Mouse (Mus musculus): ENCODE results near the gene Itga9. TPM values are rescaled to one million over a fixed set of nuclear protein-coding genes. Genes with fewer than 3 reads are reported as not detected.

The Itga9 gene
- polyA plus RNA-seq, 1 experiment from 2014 or later, result 6.6 TPM

DNA sequence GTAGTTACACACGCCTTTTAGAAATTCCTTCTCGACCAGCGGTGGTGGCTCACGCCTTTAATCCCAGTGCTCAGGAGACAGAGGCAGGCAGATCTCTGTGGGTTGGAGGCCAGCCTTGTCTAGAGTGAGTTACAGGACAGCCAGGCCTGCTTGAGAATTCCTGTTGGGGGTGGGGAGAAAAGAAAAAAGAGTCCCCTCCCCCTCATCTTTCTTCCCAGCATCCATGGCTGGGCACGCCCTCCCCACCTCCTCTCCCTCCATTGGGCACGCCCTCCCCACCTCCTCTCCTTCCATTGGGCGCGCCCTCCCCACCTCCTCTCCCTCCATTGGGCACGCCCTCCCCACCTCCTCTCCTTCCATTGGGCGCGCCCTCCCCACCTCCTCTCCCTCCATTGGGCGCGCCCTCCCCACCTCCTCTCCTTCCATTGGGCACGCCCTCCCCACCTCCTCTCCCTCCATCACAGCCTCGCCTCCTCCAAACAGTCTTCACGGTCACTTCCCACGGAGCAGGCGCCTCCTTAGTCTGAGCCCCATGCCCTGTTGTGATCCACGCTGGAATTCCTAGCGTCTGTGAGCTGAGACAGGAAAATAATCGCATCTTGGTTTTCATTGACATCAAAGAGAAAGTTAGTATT is 186.8 kb downstream of the Itga9 start:
- ATAC-seq, result no peak
- Histone ChIP-seq H3K36me3 (no peaks in the 10 kb centered on the region), H3K4me1 (no peaks in the 10 kb centered on the region), H3K4me3 (no peak overlapping the region), H3K27me3 (replicated peaks) (no peaks in the 10 kb centered on the region), H3K9me3 (replicated peaks) (no peaks in the 10 kb centered on the region), H3K9ac (no peak overlapping the region), H3K4me2 (no peak overlapping the region), H3K27ac (no peak overlapping the region)
- 63% methylated on average over 16 of the region's 21 CpGs for WGBS (ENCODE audit: insufficient replicate concordance)

GRCm38 (mm10) chr9:118794668-118795067 is 188.2 kb downstream of the Itga9 start:
- Histone ChIP-seq H3K4me1 (no peaks in the 10 kb centered on the region), H3K36me3 (no peaks in the 10 kb centered on the region), H3K9ac (no peak overlapping the region), H3K4me3 (no peak overlapping the region), H3K27ac (no peak overlapping the region), H3K27me3 (replicated peaks) (no peaks in the 10 kb centered on the region), H3K4me2 (no peak overlapping the region), H3K9me3 (replicated peaks) (no peaks in the 10 kb centered on the region)
- no peak for ATAC-seq
- WGBS (ENCODE audit: insufficient replicate concordance), result 60% methylated on average over 2 of the region's 2 CpGs

- no peaks in the 10 kb centered on the region for H3K36me3 ChIP-seq
- 61% methylated on average over 4 of the region's 4 CpGs for WGBS (ENCODE audit: insufficient replicate concordance)
- H3K27ac ChIP-seq, result no peak overlapping the region
- no peak for ATAC-seq
- no peak overlapping the region for H3K9ac ChIP-seq
- no peak overlapping the region for H3K4me2 ChIP-seq
- H3K4me1 ChIP-seq, result no peaks in the 10 kb centered on the region
- no peaks in the 10 kb centered on the region for H3K9me3 ChIP-seq (replicated peaks)
- no peaks in the 10 kb centered on the region for H3K27me3 ChIP-seq (replicated peaks)
- no peak overlapping the region for H3K4me3 ChIP-seq
Measured at GRCm38 (mm10) chr9:118795304-118795703, 188.8 kb downstream of the Itga9 start.

DNA sequence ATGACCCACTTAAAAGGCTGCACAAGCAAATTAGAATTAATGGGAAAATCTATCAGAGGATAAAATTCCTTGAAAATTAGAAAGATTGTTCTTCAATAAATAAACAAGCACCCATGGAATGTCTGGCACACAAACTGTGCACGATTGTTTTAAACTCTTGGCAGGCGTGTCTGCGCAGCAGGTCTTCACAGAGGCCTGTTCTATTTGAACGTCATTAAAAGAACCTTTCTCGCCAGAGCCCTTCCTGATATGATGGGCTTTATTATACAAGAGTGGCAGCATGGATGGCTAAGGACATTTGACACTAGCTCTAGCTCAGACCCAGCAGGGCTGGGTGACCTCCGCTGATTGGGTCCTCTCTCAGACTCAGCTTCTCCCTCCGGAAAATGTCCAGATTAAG is 192.6 kb downstream of the Itga9 start:
- 74% methylated on average over 7 of the region's 7 CpGs for WGBS (ENCODE audit: insufficient replicate concordance)
- ATAC-seq, result no peak
- H3K9me3 ChIP-seq (replicated peaks), result no peaks in the 10 kb centered on the region
- H3K4me2 ChIP-seq, result no peak overlapping the region
- H3K36me3 ChIP-seq, result no peaks in the 10 kb centered on the region
- H3K4me1 ChIP-seq, result no peaks in the 10 kb centered on the region
- H3K27ac ChIP-seq, result no peak overlapping the region
- no peaks in the 10 kb centered on the region for H3K27me3 ChIP-seq (replicated peaks)
- no peak overlapping the region for H3K9ac ChIP-seq
- no peak overlapping the region for H3K4me3 ChIP-seq

DNA sequence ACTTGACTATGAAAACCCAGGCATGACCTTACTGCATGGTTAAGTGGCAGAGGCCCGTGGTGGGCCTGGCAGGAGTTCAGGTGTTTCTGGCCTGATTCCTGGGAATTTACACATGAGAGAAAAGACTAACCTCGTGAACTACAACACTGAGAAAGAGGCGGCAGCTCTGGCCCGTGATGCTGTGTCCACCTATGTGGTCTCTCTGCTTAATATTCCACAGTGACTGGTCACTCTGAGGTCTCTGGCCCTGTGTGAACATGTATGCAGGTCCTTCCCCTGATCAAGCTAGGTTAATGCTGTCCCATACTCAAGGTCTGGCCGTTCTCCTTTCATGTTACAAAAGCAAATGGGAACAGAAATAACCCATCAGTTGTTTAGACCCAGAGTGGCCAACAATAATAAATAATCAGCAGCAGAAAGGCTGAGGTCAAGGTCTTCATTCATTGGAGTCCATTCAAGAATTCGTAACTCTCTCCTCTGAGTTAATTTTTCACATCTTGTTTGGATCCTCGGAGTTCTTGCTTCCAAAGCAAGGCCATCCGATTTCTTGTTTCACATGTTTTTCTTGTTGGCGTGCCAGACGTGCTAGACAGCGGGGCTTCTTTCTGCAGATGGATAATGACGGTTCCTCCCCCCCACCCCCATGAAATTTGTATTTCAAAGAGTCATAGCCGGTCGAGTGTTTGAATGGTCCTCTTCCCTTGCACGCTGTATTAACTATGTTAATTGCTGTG is 194.9 kb downstream of the Itga9 start:
- H3K9me3 ChIP-seq (replicated peaks), result no peaks in the 10 kb centered on the region
- no peaks in the 10 kb centered on the region for H3K27me3 ChIP-seq (replicated peaks)
- H3K9ac ChIP-seq, result no peak overlapping the region
- no peak overlapping the region for H3K4me2 ChIP-seq
- WGBS (ENCODE audit: insufficient replicate concordance), result 70% methylated on average over 15 of the region's 15 CpGs
- H3K4me3 ChIP-seq, result no peak overlapping the region
- no peaks in the 10 kb centered on the region for H3K4me1 ChIP-seq
- H3K36me3 ChIP-seq, result no peaks in the 10 kb centered on the region
- H3K27ac ChIP-seq, result no peak overlapping the region
- no peak for ATAC-seq

- H3K27me3 ChIP-seq (replicated peaks), result no peaks in the 10 kb centered on the region
- H3K4me1 ChIP-seq, result no peaks in the 10 kb centered on the region
- no peak overlapping the region for H3K4me2 ChIP-seq
- H3K9me3 ChIP-seq (replicated peaks), result no peaks in the 10 kb centered on the region
- no peak overlapping the region for H3K9ac ChIP-seq
- no peak for ATAC-seq
- H3K27ac ChIP-seq, result no peak overlapping the region
- WGBS (ENCODE audit: insufficient replicate concordance), result 64% methylated on average over 8 of the region's 8 CpGs
- H3K36me3 ChIP-seq, result no peaks in the 10 kb centered on the region
- H3K4me3 ChIP-seq, result no peak overlapping the region
Measured at GRCm38 (mm10) chr9:118801910-118802287, 195.4 kb downstream of the Itga9 start.

- ATAC-seq, result no peak
- Histone ChIP-seq H3K4me1 (no peaks in the 10 kb centered on the region), H3K9ac (no peak overlapping the region), H3K36me3 (no peaks in the 10 kb centered on the region), H3K9me3 (replicated peaks) (no peaks in the 10 kb centered on the region), H3K4me3 (no peak overlapping the region), H3K4me2 (no peak overlapping the region), H3K27me3 (replicated peaks) (no peaks in the 10 kb centered on the region), H3K27ac (no peak overlapping the region)
- WGBS (ENCODE audit: insufficient replicate concordance), result 82% methylated on average over 11 of the region's 11 CpGs
Measured at GRCm38 (mm10) chr9:118802380-118802779, 195.9 kb downstream of the Itga9 start.

GRCm38 (mm10) chr9:118805740-118806139 is 199.2 kb downstream of the Itga9 start:
- Histone ChIP-seq H3K9me3 (replicated peaks) (no peaks in the 10 kb centered on the region), H3K4me2 (no peak overlapping the region), H3K27ac (no peak overlapping the region), H3K4me1 (no peaks in the 10 kb centered on the region), H3K36me3 (no peaks in the 10 kb centered on the region), H3K4me3 (no peak overlapping the region), H3K9ac (no peak overlapping the region), H3K27me3 (replicated peaks) (no peaks in the 10 kb centered on the region)
- ATAC-seq, result no peak
- 70% methylated on average over 6 of the region's 6 CpGs for WGBS (ENCODE audit: insufficient replicate concordance)

- no peak for ATAC-seq
- Histone ChIP-seq H3K4me2 (no peak overlapping the region), H3K9ac (no peak overlapping the region), H3K27ac (no peak overlapping the region), H3K27me3 (replicated peaks) (no peaks in the 10 kb centered on the region), H3K9me3 (replicated peaks) (no peaks in the 10 kb centered on the region), H3K36me3 (no peaks in the 10 kb centered on the region), H3K4me3 (no peak overlapping the region), H3K4me1 (no peaks in the 10 kb centered on the region)
- WGBS (ENCODE audit: insufficient replicate concordance), result 63% methylated on average over 3 of the region's 3 CpGs
Measured at GRCm38 (mm10) chr9:118807669-118808068, 201.2 kb downstream of the Itga9 start.

DNA sequence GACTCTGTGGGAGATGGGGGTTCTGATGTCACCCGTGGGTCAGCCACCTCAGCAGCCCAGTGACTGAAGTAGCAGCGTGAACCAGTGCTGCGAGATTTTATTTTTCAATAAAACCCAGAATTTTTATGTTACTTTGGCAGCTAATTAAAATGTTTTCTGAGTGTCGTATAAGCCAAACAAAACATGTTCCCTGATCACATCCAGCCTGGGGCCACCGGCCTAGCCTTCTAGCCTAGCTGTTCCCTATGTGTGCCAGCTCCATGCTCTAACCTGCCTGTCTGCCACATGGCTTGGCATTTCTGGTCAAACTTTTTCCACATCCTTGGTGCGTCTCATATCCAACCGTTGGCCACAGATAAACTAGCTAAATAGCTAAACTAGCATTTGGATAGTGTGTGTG is 205.7 kb downstream of the Itga9 start:
- H3K36me3 ChIP-seq, result no peaks in the 10 kb centered on the region
- no peaks in the 10 kb centered on the region for H3K27me3 ChIP-seq (replicated peaks)
- WGBS (ENCODE audit: insufficient replicate concordance), result 74% methylated on average over 7 of the region's 7 CpGs
- H3K4me3 ChIP-seq, result no peak overlapping the region
- no peak overlapping the region for H3K27ac ChIP-seq
- H3K9ac ChIP-seq, result no peak overlapping the region
- no peak for ATAC-seq
- H3K9me3 ChIP-seq (replicated peaks), result no peaks in the 10 kb centered on the region
- no peaks in the 10 kb centered on the region for H3K4me1 ChIP-seq
- H3K4me2 ChIP-seq, result no peak overlapping the region

DNA sequence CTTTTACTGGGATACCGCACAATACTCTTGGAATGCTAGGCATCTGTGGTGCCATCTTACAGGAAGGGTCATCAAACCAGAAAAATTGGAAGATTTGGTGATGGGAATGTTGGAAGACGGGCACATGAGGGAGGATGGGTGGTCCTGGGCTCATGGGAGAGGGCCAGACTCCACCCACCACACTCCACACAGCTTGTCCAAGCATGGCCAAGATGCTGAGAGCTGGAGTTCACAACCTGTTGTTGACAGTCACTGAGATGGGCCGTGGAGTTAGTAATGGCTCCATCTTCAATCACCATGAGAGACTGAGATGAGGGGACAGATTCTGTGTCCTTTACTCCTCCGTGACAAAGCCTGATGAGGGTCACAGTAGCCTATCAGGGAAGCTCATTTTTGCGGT is 207.0 kb downstream of the Itga9 start:
- H3K27ac ChIP-seq, result no peak overlapping the region
- no peak for ATAC-seq
- H3K9ac ChIP-seq, result no peak overlapping the region
- no peaks in the 10 kb centered on the region for H3K27me3 ChIP-seq (replicated peaks)
- H3K4me3 ChIP-seq, result no peak overlapping the region
- H3K4me1 ChIP-seq, result no peaks in the 10 kb centered on the region
- no peak overlapping the region for H3K4me2 ChIP-seq
- no peaks in the 10 kb centered on the region for H3K9me3 ChIP-seq (replicated peaks)
- no peaks in the 10 kb centered on the region for H3K36me3 ChIP-seq
- WGBS (ENCODE audit: insufficient replicate concordance), result 69% methylated on average over 5 of the region's 5 CpGs

DNA sequence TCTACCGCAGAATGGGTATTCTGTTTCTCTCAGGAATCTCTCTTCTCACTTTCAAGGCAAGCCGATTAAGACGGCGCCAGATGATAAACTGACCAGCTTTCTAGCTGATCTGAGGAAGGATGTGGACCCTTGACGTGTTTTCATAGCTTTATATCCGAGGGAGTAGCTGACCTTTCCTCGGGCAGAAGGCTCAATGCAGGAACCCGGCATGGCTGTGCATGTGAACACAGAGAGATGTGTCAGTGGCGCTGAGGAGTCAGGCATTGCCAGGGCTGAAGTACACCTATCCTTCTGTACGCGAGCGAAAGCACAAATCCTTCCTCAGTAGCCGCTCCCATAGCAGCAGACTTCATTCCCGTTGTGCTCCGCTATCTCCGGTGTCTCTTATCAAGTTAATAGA is 207.6 kb downstream of the Itga9 start:
- Histone ChIP-seq H3K9ac (no peak overlapping the region), H3K4me3 (no peak overlapping the region), H3K36me3 (no peaks in the 10 kb centered on the region), H3K27me3 (replicated peaks) (no peaks in the 10 kb centered on the region), H3K4me1 (no peaks in the 10 kb centered on the region), H3K9me3 (replicated peaks) (no peaks in the 10 kb centered on the region), H3K27ac (no peak overlapping the region), H3K4me2 (no peak overlapping the region)
- 76% methylated on average over 16 of the region's 16 CpGs for WGBS (ENCODE audit: insufficient replicate concordance)
- no peak for ATAC-seq

DNA sequence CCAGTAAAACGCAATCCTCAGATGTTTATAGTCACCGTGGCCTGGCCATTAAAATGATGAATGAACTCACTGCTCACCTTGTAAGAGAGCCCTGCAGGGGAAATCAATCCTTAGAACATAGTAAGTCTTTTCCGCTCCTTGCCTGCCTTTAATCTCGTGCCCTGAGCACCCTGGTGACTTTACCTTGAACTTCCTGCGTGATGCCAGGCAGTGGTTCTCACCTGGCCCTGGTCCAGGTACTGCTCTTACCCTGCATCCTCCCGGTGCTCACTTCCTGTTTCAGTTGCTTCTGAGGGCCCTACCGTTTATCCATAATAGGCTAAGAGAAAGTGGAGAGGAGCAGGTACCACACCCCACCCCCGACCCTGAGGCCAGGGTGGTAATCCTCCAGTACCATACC is 208.0 kb downstream of the Itga9 start:
- Histone ChIP-seq H3K4me1 (no peaks in the 10 kb centered on the region), H3K27me3 (replicated peaks) (no peaks in the 10 kb centered on the region), H3K4me3 (no peak overlapping the region), H3K27ac (no peak overlapping the region), H3K9ac (no peak overlapping the region), H3K36me3 (no peaks in the 10 kb centered on the region), H3K9me3 (replicated peaks) (no peaks in the 10 kb centered on the region), H3K4me2 (no peak overlapping the region)
- ATAC-seq, result no peak
- WGBS (ENCODE audit: insufficient replicate concordance), result 65% methylated on average over 8 of the region's 8 CpGs
